Mouse (Mus musculus) cortical plate, adult 2 months (tissue): ENCODE results near the gene Irf2bp2.

Experiments
- CTCF ChIP-seq: fragments of 200-500 bp; IDR thresholded peaks from 2 replicates; pipeline ENCODE4 v1.5.1; 2011; ENCODE audit warnings: mild to moderate bottlenecking, control low read depth, low read length; ENCODE audit not compliant: insufficient read depth; ENCODE audit errors: extremely low read depth
- POLR2A ChIP-seq: fragments of 200-500 bp; IDR thresholded peaks from 2 replicates; pipeline ENCODE4 v1.6.1; 2011; ENCODE audit warnings: mild to moderate bottlenecking, low read length, control low read depth; ENCODE audit not compliant: insufficient read depth; ENCODE audit errors: extremely low read depth

DNA sequence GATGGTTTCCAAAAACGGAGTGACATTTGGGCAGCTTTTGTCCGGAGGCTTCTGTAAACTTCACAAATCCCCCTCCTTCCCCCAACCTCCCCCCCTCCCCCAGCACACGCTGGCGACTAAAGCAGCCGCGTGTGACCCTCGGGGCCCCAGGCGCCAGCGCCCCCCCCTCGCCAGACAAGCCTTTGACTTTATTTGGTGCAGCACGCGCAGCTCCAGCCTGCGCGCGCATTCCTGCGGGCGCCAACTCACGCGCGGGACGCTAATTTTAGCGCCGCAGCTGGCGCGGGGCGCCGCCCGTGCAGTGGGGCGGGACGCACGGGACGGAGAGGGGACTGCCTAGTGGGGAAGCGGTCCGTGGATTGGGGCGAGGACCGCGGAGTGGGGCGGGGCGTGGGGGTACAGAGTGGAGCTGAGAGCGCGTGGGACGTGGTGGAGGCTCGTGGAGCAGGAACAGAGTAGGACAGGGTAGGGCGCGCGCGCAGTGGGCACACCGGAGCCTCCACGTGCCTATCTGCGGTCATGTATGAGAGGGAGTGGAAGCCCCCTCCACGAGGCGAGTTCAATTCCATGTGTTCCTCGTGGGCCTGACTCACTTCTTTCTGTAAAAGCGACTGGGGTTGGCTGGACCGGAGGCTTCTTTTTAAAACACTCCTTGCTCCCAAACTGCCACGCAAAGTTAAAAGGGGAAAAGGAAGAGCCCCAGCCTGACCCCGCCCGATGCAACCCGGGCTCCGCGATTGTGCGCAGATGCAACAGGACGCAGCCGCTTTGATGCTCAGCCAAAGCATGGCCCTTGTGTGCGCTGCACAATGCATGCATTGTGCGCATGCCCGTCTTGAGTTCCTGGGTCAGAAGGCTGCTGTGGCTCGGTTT is 9.6 kb downstream of the Irf2bp2 start:
- TF ChIP-seq CTCF (no peak), POLR2A (no peak)
